Mouse (Mus musculus) myocyte (in vitro differentiated cells): Measurements from ENCODE around the gene Anapc5. TPM values are rescaled to one million over a fixed set of nuclear protein-coding genes. Genes with fewer than 3 reads are reported as not detected.

Experiments
- H3K27me3 ChIP-seq: one replicate; pipeline ENCODE4 v1.6.1; 2011; ENCODE audit not compliant: control insufficient read depth, insufficient read depth, insufficient read length
- H3K36me3 ChIP-seq: one replicate; pipeline ENCODE4 v1.6.1; 2011; ENCODE audit not compliant: control insufficient read depth, insufficient read depth
- H3K4me2 ChIP-seq: one replicate; pipeline ENCODE4 v1.6.1; 2011; ENCODE audit warnings: low read depth, control low read depth
- H3K4me3 ChIP-seq: one replicate; pipeline ENCODE4 v1.5.1; 2011; ENCODE audit warnings: mild to moderate bottlenecking, control low read depth, moderate library complexity
- H3K79me2 ChIP-seq: one replicate; pipeline ENCODE4 v1.6.1; 2011; ENCODE audit not compliant: control insufficient read depth, insufficient read depth
- H3ac ChIP-seq: one replicate; pipeline ENCODE4 v1.6.1; 2011; ENCODE audit not compliant: control insufficient read depth, insufficient read length
- CEBPB ChIP-seq: IDR thresholded peaks from 2 replicates; pipeline ENCODE4 v1.6.1; 2011; ENCODE audit warnings: mild to moderate bottlenecking, moderate library complexity; ENCODE audit not compliant: poor library complexity, insufficient read depth, severe bottlenecking
- E2F4 ChIP-seq: IDR thresholded peaks from one replicate; pipeline ENCODE4 v1.6.1; 2011; ENCODE audit warnings: mild to moderate bottlenecking, control low read depth, moderate library complexity; ENCODE audit not compliant: insufficient read depth
- MAX ChIP-seq: IDR thresholded peaks from one replicate; pipeline ENCODE4 v1.6.1; 2011; ENCODE audit warnings: low read depth, mild to moderate bottlenecking, control low read depth
- MYOD1 ChIP-seq, 3 experiments: IDR thresholded peaks; one replicate each; pipeline ENCODE4 v1.6.1; 2011; ENCODE audit warnings: control low read depth in 2 of 3, low read depth in 2 of 3, mild to moderate bottlenecking in 2 of 3, moderate library complexity in 1 of 3; ENCODE audit not compliant: insufficient read length in 2 of 3, control insufficient read depth in 1 of 3
- MYOG ChIP-seq, 3 experiments: IDR thresholded peaks; one replicate each; pipeline ENCODE4 v1.6.1; 2011; ENCODE audit warnings: control low read depth in 2 of 3, low read depth in 2 of 3, mild to moderate bottlenecking in 2 of 3; ENCODE audit not compliant: insufficient read length in 2 of 3, control insufficient read depth in 1 of 3, insufficient read depth in 1 of 3
- POLR2A ChIP-seq: IDR thresholded peaks from one replicate; pipeline ENCODE4 v1.6.1; 2011; ENCODE audit warnings: low read depth, mild to moderate bottlenecking, control low read depth, moderate library complexity; ENCODE audit not compliant: insufficient read length
- POLR2AphosphoS2 ChIP-seq: IDR thresholded peaks from one replicate; pipeline ENCODE4 v1.6.1; 2011; ENCODE audit warnings: low read depth, control low read depth; ENCODE audit not compliant: insufficient read length
- REST ChIP-seq: IDR thresholded peaks from one replicate; pipeline ENCODE4 v1.6.1; 2011; ENCODE audit warnings: mild to moderate bottlenecking, control low read depth, moderate library complexity; ENCODE audit not compliant: insufficient read depth, insufficient read length
- SRF ChIP-seq: IDR thresholded peaks from one replicate; pipeline ENCODE4 v1.6.1; 2011; ENCODE audit warnings: low read depth; ENCODE audit not compliant: control insufficient read depth, insufficient read length
- TCF12 ChIP-seq: IDR thresholded peaks from one replicate; pipeline ENCODE4 v1.6.1; 2011; ENCODE audit warnings: mild to moderate bottlenecking, control low read depth; ENCODE audit not compliant: poor library complexity, insufficient read depth, severe bottlenecking
- TCF3 ChIP-seq: IDR thresholded peaks from one replicate; pipeline ENCODE4 v1.6.1; 2011; ENCODE audit warnings: low read depth, control low read depth; ENCODE audit not compliant: insufficient read length
- USF1 ChIP-seq: IDR thresholded peaks from one replicate; pipeline ENCODE4 v1.6.1; 2011; ENCODE audit warnings: low read depth, mild to moderate bottlenecking, control low read depth, moderate library complexity
- polyA plus RNA-seq: library from polyadenylated mRNA; unstranded; fragments of >200 nt; fragmentation: generic; extraction: Trizol; gene quantifications from one replicate; pipeline ENCODE4 v1.2.1, GENCODE M21; 2012; ENCODE audit warnings: missing spikeins

Anapc5 gene
- polyA plus RNA-seq, 1 experiment: 197 TPM

DNA sequence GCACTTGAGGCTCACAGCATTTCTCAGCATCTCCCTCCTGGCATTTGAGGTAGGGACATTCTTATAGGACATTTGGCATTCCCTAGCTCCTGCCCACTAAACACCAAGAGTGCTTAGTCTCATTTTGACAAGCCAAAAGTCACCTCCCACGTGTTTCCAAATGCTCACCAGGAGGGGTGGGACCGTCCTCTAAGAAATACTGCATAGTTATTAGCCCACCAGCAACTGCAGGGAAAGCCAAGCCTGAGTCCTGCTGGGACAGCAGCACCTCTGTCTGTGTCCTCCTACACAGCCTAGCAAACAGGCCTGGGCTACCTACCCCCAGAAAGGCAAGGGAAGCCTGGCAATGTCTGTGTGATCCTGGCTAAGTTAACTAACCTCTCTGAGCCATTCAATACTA is 43.8 kb downstream of the Anapc5 start:
- no peaks in the 10 kb centered on the region for H3K27me3 ChIP-seq
- H3K79me2 ChIP-seq: peaks cover 7% of the 10 kb centered on the region
- no peak overlapping the region for H3K4me3 ChIP-seq
- no peak overlapping the region for H3K4me2 ChIP-seq
- no peak for TF ChIP-seq USF1
- TF ChIP-seq SRF: no peak
- no peak for TF ChIP-seq MAX
- no peak for TF ChIP-seq POLR2AphosphoS2
- H3ac ChIP-seq: no peak overlapping the region
- H3K36me3 ChIP-seq: no peaks in the 10 kb centered on the region

DNA sequence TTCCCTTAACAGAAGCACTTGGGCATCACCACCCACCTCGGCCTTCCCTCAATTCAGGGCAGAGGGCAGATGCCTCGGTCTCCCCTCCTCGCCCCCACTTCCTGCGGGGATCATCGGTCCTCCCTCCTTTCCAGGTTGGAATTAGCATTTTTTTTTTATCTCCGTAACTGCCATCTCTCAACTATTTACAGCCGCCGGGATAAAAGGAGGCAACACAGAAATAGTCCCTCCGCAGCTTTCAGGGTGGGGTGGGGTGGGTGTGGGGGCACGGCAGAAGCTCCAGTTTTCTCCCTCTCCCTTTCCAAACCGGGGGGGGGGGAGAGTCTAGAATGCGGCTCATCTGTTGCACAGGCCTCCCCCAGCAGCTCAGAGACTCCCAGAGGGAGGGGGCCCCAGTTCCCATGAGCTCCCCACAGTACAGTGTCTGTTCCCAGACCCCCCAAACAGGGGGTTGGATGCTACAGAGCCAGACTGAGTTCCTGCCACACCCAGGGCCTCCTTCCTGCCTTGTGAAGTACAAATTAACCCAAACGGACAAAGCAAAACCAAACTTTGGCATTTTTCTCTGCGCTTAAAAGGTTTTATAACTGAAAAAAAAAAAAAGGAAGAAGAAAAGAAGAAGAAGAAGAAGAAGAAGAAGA is 45.4 kb downstream of the Anapc5 start:
- Histone ChIP-seq H3K4me2 (no peak overlapping the region), H3K27me3 (no peaks in the 10 kb centered on the region), H3ac (no peak overlapping the region), H3K4me3 (no peak overlapping the region), H3K36me3 (no peaks in the 10 kb centered on the region), H3K79me2 (peaks cover 15% of the 10 kb centered on the region)
- no peak for TF ChIP-seq POLR2AphosphoS2
- no peak for TF ChIP-seq USF1
- no peak for TF ChIP-seq MYOD1 (IDR thresholded peaks at IDR 0.05; ENCODE audit: control insufficient read depth in 1 of 3, insufficient read length in 2 of 3, low read depth in 2 of 3)
- TF ChIP-seq E2F4: no peak
- TF ChIP-seq MYOG (IDR thresholded peaks at IDR 0.05; ENCODE audit: control insufficient read depth in 1 of 3, insufficient read depth in 1 of 3, insufficient read length in 2 of 3, low read depth in 2 of 3): no peak

DNA sequence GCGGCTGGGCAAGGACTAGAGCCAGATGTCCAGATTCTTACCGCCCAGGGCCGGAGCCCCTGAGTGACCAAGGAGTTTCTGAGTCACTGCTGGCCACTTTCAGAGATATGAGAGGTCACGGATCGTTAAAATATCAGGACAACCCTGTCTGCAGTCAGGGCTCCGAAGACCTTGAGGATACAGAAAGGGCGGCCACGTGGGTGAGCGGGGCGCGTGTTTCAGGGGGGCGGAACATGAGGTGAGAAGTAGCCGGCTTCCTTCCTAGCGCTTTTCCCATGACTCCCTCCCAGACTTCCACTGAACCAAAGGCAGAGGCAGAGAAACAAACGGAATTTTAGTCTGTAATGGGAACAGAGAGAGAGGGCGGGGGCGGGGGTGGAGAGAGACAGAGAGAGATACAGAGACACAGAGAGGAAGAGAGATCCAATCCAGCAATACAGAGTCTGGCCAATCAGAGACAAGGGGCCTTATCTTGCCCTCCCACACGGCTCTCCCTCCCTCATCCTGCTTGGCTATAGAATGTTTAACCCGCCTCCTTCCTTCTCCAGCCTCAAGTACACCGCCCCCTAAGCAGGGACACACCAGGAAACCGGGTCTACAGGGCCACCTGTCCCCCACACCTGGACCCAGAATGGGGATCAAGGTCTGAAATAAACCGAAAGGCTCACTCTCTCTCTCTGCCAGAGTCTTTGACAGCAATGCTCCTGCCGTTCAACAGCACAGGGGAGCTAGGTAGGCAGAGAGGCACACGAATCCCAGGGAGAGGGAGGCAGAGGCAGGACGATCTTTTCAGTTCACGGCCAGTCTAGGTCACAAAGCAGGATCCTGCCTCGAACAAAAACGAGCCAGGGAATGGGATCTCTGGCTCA is 46.2 kb downstream of the Anapc5 start:
- TF ChIP-seq SRF (no peak), E2F4 (no peak), MAX (no peak), REST (no peak), MYOG (IDR thresholded peaks at IDR 0.05; ENCODE audit: control insufficient read depth in 1 of 3, insufficient read depth in 1 of 3, insufficient read length in 2 of 3, low read depth in 2 of 3) (no peak), POLR2AphosphoS2 (no peak), USF1 (no peak), TCF12 (no peak), CEBPB (no peak), MYOD1 (IDR thresholded peaks at IDR 0.05; ENCODE audit: control insufficient read depth in 1 of 3, insufficient read length in 2 of 3, low read depth in 2 of 3) (no peak), TCF3 (no peak), POLR2A (no peak)
- Histone ChIP-seq H3K27me3 (no peaks in the 10 kb centered on the region), H3K79me2 (peaks cover 15% of the 10 kb centered on the region), H3K4me3 (no peak overlapping the region), H3ac (no peak overlapping the region), H3K4me2 (peak overlapping the region; percentile 47), H3K36me3 (no peaks in the 10 kb centered on the region)

DNA sequence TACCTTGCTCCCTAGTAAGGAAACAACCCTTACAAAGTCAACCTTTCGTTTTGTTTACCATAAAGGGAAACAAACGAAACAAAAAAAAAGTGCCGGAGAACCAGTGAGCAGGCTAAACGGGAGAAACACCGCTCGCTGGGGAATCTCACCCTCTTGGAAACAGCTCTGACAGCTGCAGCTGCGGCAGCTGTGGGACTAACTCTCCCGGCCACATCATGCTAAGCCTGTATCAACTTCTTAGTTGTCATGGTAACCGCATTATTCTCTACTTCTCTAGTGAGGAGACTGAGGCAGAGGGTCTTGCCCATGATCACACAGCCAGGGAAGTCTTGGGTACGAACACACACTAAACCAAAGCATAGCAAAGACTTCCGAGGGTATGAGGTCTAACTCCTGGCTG is 47.4 kb downstream of the Anapc5 start:
- Histone ChIP-seq H3ac (no peak overlapping the region), H3K4me3 (no peak overlapping the region), H3K79me2 (peaks cover 15% of the 10 kb centered on the region), H3K4me2 (no peak overlapping the region), H3K27me3 (no peaks in the 10 kb centered on the region), H3K36me3 (no peaks in the 10 kb centered on the region)
- TF ChIP-seq MYOD1 (IDR thresholded peaks at IDR 0.05; ENCODE audit: control insufficient read depth in 1 of 3, insufficient read length in 2 of 3, low read depth in 2 of 3): peak in 2 of 3 experiments; percentile 55 to 56
- TF ChIP-seq CEBPB: no peak
- TF ChIP-seq MYOG (IDR thresholded peaks at IDR 0.05; ENCODE audit: control insufficient read depth in 1 of 3, insufficient read depth in 1 of 3, insufficient read length in 2 of 3, low read depth in 2 of 3): peak in 1 of 3 experiments; percentile 39
- TF ChIP-seq REST: no peak
- TF ChIP-seq POLR2AphosphoS2: no peak
- TF ChIP-seq USF1: no peak

DNA sequence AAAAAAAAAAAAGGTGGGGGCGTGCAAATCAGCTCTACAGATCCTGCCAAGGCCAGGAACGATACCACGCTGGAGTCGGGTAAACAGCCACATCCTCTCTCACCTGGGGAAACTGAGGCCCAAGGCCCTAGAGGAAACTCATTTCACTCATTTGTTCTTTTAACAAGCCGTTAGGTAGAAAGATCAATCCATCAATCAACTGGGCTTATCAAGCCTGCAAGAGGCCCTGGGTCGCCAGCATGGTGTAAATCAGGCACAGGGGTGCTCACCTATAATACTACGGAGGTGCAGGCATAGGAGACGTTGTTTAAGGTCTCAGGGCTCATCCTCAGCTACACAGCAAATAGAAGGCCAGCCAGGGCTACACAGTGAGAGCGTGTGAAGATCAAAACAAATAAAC is 49.7 kb downstream of the Anapc5 start:
- no peak for TF ChIP-seq MAX
- TF ChIP-seq MYOD1 (IDR thresholded peaks at IDR 0.05; ENCODE audit: control insufficient read depth in 1 of 3, insufficient read length in 2 of 3, low read depth in 2 of 3): no peak
- TF ChIP-seq POLR2AphosphoS2: no peak
- TF ChIP-seq REST: no peak
- no peak for TF ChIP-seq POLR2A
- no peak for TF ChIP-seq E2F4
- TF ChIP-seq TCF12: no peak
- TF ChIP-seq CEBPB: no peak
- no peak for TF ChIP-seq USF1
- TF ChIP-seq TCF3: no peak
- no peak for TF ChIP-seq MYOG (IDR thresholded peaks at IDR 0.05; ENCODE audit: control insufficient read depth in 1 of 3, insufficient read depth in 1 of 3, insufficient read length in 2 of 3, low read depth in 2 of 3)
- TF ChIP-seq SRF: no peak
- Histone ChIP-seq H3K4me2 (peak overlapping the region; percentile 60), H3K4me3 (no peak overlapping the region), H3ac (no peak overlapping the region), H3K27me3 (no peaks in the 10 kb centered on the region), H3K36me3 (no peaks in the 10 kb centered on the region), H3K79me2 (peaks cover 11% of the 10 kb centered on the region)
